Mouse (Mus musculus) CH12.LX (cell line): ENCODE measurements around the gene Gm20390. TPM values are rescaled to one million over a fixed set of nuclear protein-coding genes. Genes with fewer than 3 reads are reported as not detected.

ENCODE experiments used
- DNase-seq: peaks from one replicate; pipeline ENCODE4 v3.0.0-alpha.2; 2013; ENCODE audit errors: extremely low read depth
- H3K27ac ChIP-seq: 2 replicates; pipeline ENCODE4 v1.5.1; 2012; ENCODE audit warnings: low read depth, mild to moderate bottlenecking, control low read depth, moderate library complexity; ENCODE audit not compliant: insufficient read depth
- H3K27me3 ChIP-seq: replicated peaks from 2 replicates; pipeline ENCODE3; 2012; ENCODE audit warnings: inconsistent platforms
- H3K36me3 ChIP-seq, 2 experiments: replicated peaks in 1 of 2; 2 replicates each; pipeline versions ENCODE3 to v1.6.1; 2012; ENCODE audit warnings: inconsistent platforms in 1 of 2, low read length in 1 of 2, mild to moderate bottlenecking in 1 of 2, mixed read lengths in 1 of 2, moderate library complexity in 1 of 2; ENCODE audit not compliant: control insufficient read depth in 1 of 2, insufficient read depth in 1 of 2
- H3K4me1 ChIP-seq, 2 experiments: 2 replicates each; pipeline ENCODE4 v1.6.1; 2012; ENCODE audit warnings: inconsistent platforms in 1 of 2, moderate library complexity in 1 of 2; ENCODE audit not compliant: insufficient read depth in 2 of 2, control insufficient read depth in 1 of 2
- H3K4me2 ChIP-seq: 2 replicates; pipeline ENCODE4 v1.6.1; 2012; ENCODE audit warnings: low read depth, mild to moderate bottlenecking, control low read depth; ENCODE audit not compliant: poor library complexity, insufficient read depth, severe bottlenecking
- H3K4me3 ChIP-seq, 3 experiments: fragments of 150-350 bp in 1 of 3; sonication (generic) in 1 of 3; replicated peaks in 1 of 3; 2 replicates each; pipeline versions ENCODE3 to v1.5.1; 2011 to 2012; ENCODE audit warnings: low read depth in 2 of 3, low read length in 2 of 3, mild to moderate bottlenecking in 2 of 3, moderate library complexity in 2 of 3, control low read depth in 1 of 3, improper control_type of control experiment in 1 of 3, inconsistent platforms in 1 of 3, mixed read lengths in 1 of 3; ENCODE audit not compliant: poor library complexity in 1 of 3
- H3K79me2 ChIP-seq: replicated peaks from 2 replicates; pipeline ENCODE4 v1.6.1; 2012; ENCODE audit warnings: mild to moderate bottlenecking, moderate library complexity; ENCODE audit not compliant: control insufficient read depth, poor library complexity, insufficient read depth, severe bottlenecking; ENCODE audit errors: extremely low read depth
- H3K9ac ChIP-seq: 2 replicates; pipeline ENCODE4 v1.6.1; 2012; ENCODE audit warnings: low read depth, mild to moderate bottlenecking, control low read depth, moderate library complexity; ENCODE audit not compliant: insufficient read depth
- H3K9me3 ChIP-seq: replicated peaks from 2 replicates; pipeline ENCODE3; 2012; ENCODE audit warnings: low read length, inconsistent platforms, mixed read lengths
- BHLHE40 ChIP-seq: IDR thresholded peaks from 2 replicates; pipeline ENCODE4 v1.6.1; 2011; ENCODE audit warnings: mild to moderate bottlenecking, low read depth, low read length, improper control_type of control experiment
- CHD1 ChIP-seq: IDR thresholded peaks from 2 replicates; pipeline ENCODE4 v1.6.1; 2012; ENCODE audit warnings: low read depth, low read length, improper control_type of control experiment, inconsistent platforms
- CHD2 ChIP-seq: IDR thresholded peaks from 2 replicates; pipeline ENCODE4 v1.6.1; 2011; ENCODE audit warnings: low read length, improper control_type of control experiment
- CTCF ChIP-seq, 2 experiments: IDR thresholded peaks in 1 of 2; conservative IDR thresholded peaks in 1 of 2; 2 replicates each; pipeline ENCODE4 v1.5.1; 2011 to 2012; ENCODE audit warnings: low read depth in 2 of 2, low read length in 2 of 2, improper control_type of control experiment in 1 of 2, inconsistent platforms in 1 of 2, mild to moderate bottlenecking in 1 of 2, moderate library complexity in 1 of 2
- E2F4 ChIP-seq: IDR thresholded peaks from 2 replicates; pipeline ENCODE4 v1.6.1; 2011; ENCODE audit warnings: low read depth, low read length, improper control_type of control experiment; ENCODE audit not compliant: insufficient replicate concordance
- ELF1 ChIP-seq: IDR thresholded peaks from 2 replicates; pipeline ENCODE4 v1.6.1; 2014; ENCODE audit warnings: low read depth, mild to moderate bottlenecking, inconsistent platforms, low read length, improper control_type of control experiment
- EP300 ChIP-seq: IDR thresholded peaks from 2 replicates; pipeline ENCODE4 v1.6.1; 2011; ENCODE audit warnings: low read length, improper control_type of control experiment
- ETS1 ChIP-seq: conservative IDR thresholded peaks from 2 replicates; pipeline ENCODE4 v1.6.1; 2012; ENCODE audit warnings: low read depth, mild to moderate bottlenecking, inconsistent platforms, low read length, improper control_type of control experiment, moderate library complexity
- GABPA ChIP-seq: IDR thresholded peaks from 2 replicates; pipeline ENCODE4 v1.6.1; 2012; ENCODE audit warnings: low read depth, low read length, improper control_type of control experiment, inconsistent platforms; ENCODE audit not compliant: insufficient replicate concordance
- HCFC1 ChIP-seq: IDR thresholded peaks from 2 replicates; pipeline ENCODE4 v1.6.1; 2012; ENCODE audit warnings: low read depth, mild to moderate bottlenecking, inconsistent platforms, low read length, improper control_type of control experiment
- IRF4 ChIP-seq: IDR thresholded peaks from 2 replicates; pipeline ENCODE4 v1.6.1; 2014; ENCODE audit warnings: low read depth, mild to moderate bottlenecking, inconsistent platforms, low read length, improper control_type of control experiment
- JUN ChIP-seq: IDR thresholded peaks from 2 replicates; pipeline ENCODE4 v1.6.1; 2011; ENCODE audit warnings: low read depth, mild to moderate bottlenecking, low read length, improper control_type of control experiment, moderate library complexity; ENCODE audit not compliant: insufficient read depth
- JUND ChIP-seq: conservative IDR thresholded peaks from 2 replicates; pipeline ENCODE4 v1.6.1; 2011; ENCODE audit warnings: low read depth, low read length, improper control_type of control experiment
- KAT2A ChIP-seq: IDR thresholded peaks from 2 replicates; pipeline ENCODE4 v1.6.1; 2012; ENCODE audit warnings: low read length, improper control_type of control experiment, inconsistent platforms; ENCODE audit not compliant: insufficient replicate concordance
- MAFK ChIP-seq: IDR thresholded peaks from 2 replicates; pipeline ENCODE4 v1.6.1; 2011; ENCODE audit warnings: low read length, improper control_type of control experiment; ENCODE audit not compliant: insufficient replicate concordance
- MAX ChIP-seq: IDR thresholded peaks from 2 replicates; pipeline ENCODE4 v1.6.1; 2011; ENCODE audit warnings: low read length, improper control_type of control experiment
- MAZ ChIP-seq: IDR thresholded peaks from 2 replicates; pipeline ENCODE4 v1.6.1; 2012; ENCODE audit warnings: low read depth, mild to moderate bottlenecking, inconsistent platforms, low read length, improper control_type of control experiment, moderate library complexity
- MXI1 ChIP-seq: IDR thresholded peaks from 2 replicates; pipeline ENCODE4 v1.6.1; 2011; ENCODE audit warnings: mild to moderate bottlenecking, low read depth, low read length, improper control_type of control experiment
- MYC ChIP-seq: IDR thresholded peaks from 2 replicates; pipeline ENCODE4 v1.6.1; 2011; ENCODE audit warnings: low read depth, mild to moderate bottlenecking, improper control_type of control experiment, low read length
- NELFE ChIP-seq: IDR thresholded peaks from 2 replicates; pipeline ENCODE4 v1.6.1; 2011; ENCODE audit warnings: low read depth, low read length, improper control_type of control experiment
- NRF1 ChIP-seq: IDR thresholded peaks from 2 replicates; pipeline ENCODE4 v1.6.1; 2014; ENCODE audit warnings: low read depth, mild to moderate bottlenecking, inconsistent platforms, low read length, improper control_type of control experiment, moderate library complexity
- PAX5 ChIP-seq: IDR thresholded peaks from 2 replicates; pipeline ENCODE4 v1.6.1; 2012; ENCODE audit warnings: low read length, inconsistent platforms, mixed read lengths
- POLR2A ChIP-seq: IDR thresholded peaks from 2 replicates; pipeline ENCODE4 v1.6.1; 2011; ENCODE audit warnings: low read depth, mild to moderate bottlenecking, improper control_type of control experiment, low read length
- POLR2AphosphoS2 ChIP-seq: IDR thresholded peaks from 2 replicates; pipeline ENCODE4 v1.6.1; 2011; ENCODE audit warnings: low read depth, low read length, improper control_type of control experiment
- RAD21 ChIP-seq: IDR thresholded peaks from 2 replicates; pipeline ENCODE4 v1.6.1; 2011; ENCODE audit warnings: low read depth, mild to moderate bottlenecking, low read length, improper control_type of control experiment, moderate library complexity
- RCOR1 ChIP-seq: conservative IDR thresholded peaks from 2 replicates; pipeline ENCODE4 v1.6.1; 2012; ENCODE audit warnings: low read depth, mild to moderate bottlenecking, inconsistent platforms, low read length, improper control_type of control experiment
- SIN3A ChIP-seq: IDR thresholded peaks from 2 replicates; pipeline ENCODE4 v1.6.1; 2012; ENCODE audit warnings: low read length, improper control_type of control experiment, inconsistent platforms
- SMC3 ChIP-seq: IDR thresholded peaks from 2 replicates; pipeline ENCODE4 v1.6.1; 2011; ENCODE audit warnings: low read depth, low read length, improper control_type of control experiment
- TBP ChIP-seq: conservative IDR thresholded peaks from 2 replicates; pipeline ENCODE4 v1.6.1; 2011; ENCODE audit warnings: low read depth, low read length, improper control_type of control experiment
- TCF12 ChIP-seq: IDR thresholded peaks from 2 replicates; pipeline ENCODE4 v1.6.1; 2014; ENCODE audit warnings: low read depth, mild to moderate bottlenecking, inconsistent platforms, low read length, improper control_type of control experiment
- UBTF ChIP-seq: IDR thresholded peaks from 2 replicates; pipeline ENCODE4 v1.6.1; 2012; ENCODE audit warnings: low read depth, mild to moderate bottlenecking, inconsistent platforms, low read length, improper control_type of control experiment, moderate library complexity
- USF1 ChIP-seq: IDR thresholded peaks from 2 replicates; pipeline ENCODE4 v1.6.1; 2014; ENCODE audit warnings: low read depth, mild to moderate bottlenecking, inconsistent platforms, low read length, improper control_type of control experiment
- USF2 ChIP-seq: conservative IDR thresholded peaks from 2 replicates; pipeline ENCODE4 v1.6.1; 2011; ENCODE audit warnings: low read depth, low read length, improper control_type of control experiment
- ZC3H11A ChIP-seq: IDR thresholded peaks from 2 replicates; pipeline ENCODE4 v1.6.1; 2012; ENCODE audit warnings: low read depth, mild to moderate bottlenecking, inconsistent platforms, low read length, improper control_type of control experiment
- ZKSCAN1 ChIP-seq: IDR thresholded peaks from 2 replicates; pipeline ENCODE4 v1.6.1; 2012; ENCODE audit warnings: low read depth, inconsistent platforms, low read length, improper control_type of control experiment, borderline replicate concordance
- ZMIZ1 ChIP-seq: IDR thresholded peaks from 2 replicates; pipeline ENCODE4 v1.6.1; 2012; ENCODE audit warnings: low read depth, mild to moderate bottlenecking, inconsistent platforms, low read length, improper control_type of control experiment
- ZNF384 ChIP-seq: IDR thresholded peaks from 2 replicates; pipeline ENCODE4 v1.6.1; 2012; ENCODE audit warnings: low read depth, low read length, improper control_type of control experiment, inconsistent platforms
- dilution Hi-C: fragments of 300-500 bp; cut with MboI; formaldehyde crosslinking; loops from 2 replicates; pipeline ENCODE4 v1.14.3; 2020; ENCODE audit warnings: low sequenced_read_pairs; ENCODE audit not compliant: extremely low pct_unique_long_range_greater_than_20kb, extremely low pct_ligation_motif_present
- in situ Hi-C: fragments of 300-500 bp; cut with MboI; formaldehyde crosslinking; loops from 3 replicates; pipeline ENCODE4 v1.14.3; 2019; ENCODE audit warnings: low sequenced_read_pairs, low pct_ligation_motif_present, low pct_unique_long_range_greater_than_20kb, mixed read lengths
- polyA plus RNA-seq: library from polyadenylated mRNA; unstranded; fragments of >175 nt; gene quantifications from 2 replicates; pipeline ENCODE4 v1.2.1, GENCODE M21; 2012; ENCODE audit warnings: low read depth; ENCODE audit not compliant: insufficient read length
- total RNA-seq, 2 experiments: library from RNA; depleted of rRNA; stranded (reverse); fragments of 300-350 nt in 1 of 2; fragments of >200 nt in 1 of 2; gene quantifications; 2 replicates each; pipeline ENCODE4 v1.2.3; 2012 to 2014

Gm20390 gene
- total RNA-seq (2012; rRNA removed) (717 and 896 TPM in 2 replicates), total RNA-seq (2014; rRNA removed) (136 and 137 TPM in 2 replicates), polyA plus RNA-seq (691 and 791 TPM in 2 replicates)

DNA sequence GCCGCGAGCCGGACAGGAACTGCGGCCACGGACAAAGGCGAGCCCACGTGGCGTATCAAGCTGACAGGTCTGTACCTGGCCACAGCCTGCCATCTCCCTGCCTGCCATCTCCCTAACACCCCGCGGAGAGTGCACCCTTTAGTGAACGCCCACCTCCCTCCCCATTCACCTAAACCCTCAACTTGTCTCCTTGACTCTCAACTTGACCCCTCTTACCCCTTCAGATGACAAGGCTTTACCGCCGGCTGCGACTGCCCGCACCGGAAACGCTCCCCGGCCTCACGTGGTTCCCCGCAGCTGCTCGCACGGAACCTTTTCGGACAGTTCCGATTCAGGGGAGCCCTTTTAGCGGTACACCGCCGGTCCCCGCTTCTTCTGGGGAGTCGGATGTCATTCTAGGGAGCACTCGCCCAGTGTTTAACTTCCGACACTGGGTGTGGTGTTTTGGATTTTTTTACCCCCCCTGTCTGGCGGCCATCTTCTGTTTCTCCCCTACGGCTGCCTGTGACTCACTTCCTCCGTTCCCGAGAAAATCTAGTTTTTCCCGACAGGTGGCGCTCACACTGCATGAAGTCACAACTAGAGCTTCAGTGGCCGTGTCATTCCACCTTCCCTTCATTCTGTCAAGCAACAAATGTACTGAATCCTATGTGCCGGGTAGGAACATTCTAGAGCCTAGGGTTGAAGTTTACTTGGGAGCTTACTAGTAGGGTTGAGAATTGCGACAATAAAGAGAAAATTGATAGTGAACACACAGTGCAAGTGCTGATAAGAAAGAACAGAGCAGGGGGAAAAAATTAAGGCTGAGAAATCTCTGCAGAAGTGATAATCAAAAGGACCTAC is at the start of gene Gm20390, which contains the start of gene Nme1:
TSS of gene Gm20390 (minus strand) at position 289 of the 843 bp plus-strand sequence.
TSS of gene Nme1 (minus strand) at position 517 of the 843 bp plus-strand sequence.
- no peaks in the 10 kb centered on the region for H3K27me3 ChIP-seq
- peak within 1 kb of the TSS; percentile 76 for H3K9ac ChIP-seq
- in situ Hi-C loops (loop anchor here (10.0 to 25.0 kb wide), 2 partner anchors 107 to 294 kb away; no protein-coding TSS in a partner anchor), dilution Hi-C loops (no loop called here)
- H3K27ac ChIP-seq = peak within 1 kb of the TSS; percentile 79
- H3K36me3 ChIP-seq = peaks cover 22 to 29% of the 10 kb centered on the region in 2 experiments
- H3K4me1 ChIP-seq = peaks cover 5 to 37% of the 10 kb centered on the region in 2 experiments
- H3K9me3 ChIP-seq = no peaks in the 10 kb centered on the region
- peak within 1 kb of the TSS; percentile 75 to 96 (median 83) for H3K4me3 ChIP-seq
- peaks cover 46% of the 10 kb centered on the region for H3K79me2 ChIP-seq
- DNase-seq = peak; percentile 100
- H3K4me2 ChIP-seq = peak within 1 kb of the TSS; percentile 90
- TF ChIP-seq NELFE (peak; percentile 93), RCOR1 (peak; percentile 92), USF2 (peak; percentile 89), JUN (peak; percentile 91), EP300 (peak; percentile 9; the same call in 1 of the 2 replicates), ZKSCAN1 (no peak), CHD2 (peak; percentile 83), JUND (peak; percentile 96), MAFK (0 out of 2 replicates have a peak, but pooled peaks have one; percentile 33), RAD21 (peak; percentile 99), POLR2A (peak; percentile 90), ZMIZ1 (no peak), SIN3A (peak; percentile 100), ETS1 (peak; percentile 87), GABPA (peak; percentile 42; the same call in 1 of the 2 replicates), POLR2AphosphoS2 (peak; percentile 75; the same call in 1 of the 2 replicates), SMC3 (peak; percentile 91), MYC (peak; percentile 100), E2F4 (peak; percentile 86; the same call in 1 of the 2 replicates), TCF12 (peak; percentile 98), ZC3H11A (peak; percentile 66), IRF4 (peak; percentile 94), MAZ (peak; percentile 99), CTCF (conservative IDR thresholded peaks at IDR 0.05 in 1 of 2, IDR thresholded peaks at IDR 0.05 in 1 of 2; ENCODE audit: low read depth in 2 of 2, low read length in 2 of 2) (peak; percentile 59 to 99), UBTF (peak; percentile 17; the same call in 1 of the 2 replicates), ELF1 (peak; percentile 92), MAX (peak; percentile 99), CHD1 (peak; percentile 91; the same call in 1 of the 2 replicates), USF1 (peak; percentile 95), PAX5 (no peak), NRF1 (peak; percentile 71), MXI1 (peak; percentile 100), HCFC1 (peak; percentile 98), ZNF384 (peak; percentile 94), BHLHE40 (peak; percentile 97), TBP (peak; percentile 90), KAT2A (peak; percentile 95)
